Mouse (Mus musculus) forelimb bud, embryonic 11.5 days (tissue): ENCODE results near the gene Dlgap4.

Source experiments
- DNase-seq: peaks from one replicate; pipeline ENCODE4 v3.0.0-alpha.2; 2012; ENCODE audit warnings: low read depth, low spot score

Dlgap4 gene

GRCm38 (mm10) chr2:156617536-156617935, 4.0 kb downstream of the Dlgap4 start:
- DNase-seq, result no peak

DNA sequence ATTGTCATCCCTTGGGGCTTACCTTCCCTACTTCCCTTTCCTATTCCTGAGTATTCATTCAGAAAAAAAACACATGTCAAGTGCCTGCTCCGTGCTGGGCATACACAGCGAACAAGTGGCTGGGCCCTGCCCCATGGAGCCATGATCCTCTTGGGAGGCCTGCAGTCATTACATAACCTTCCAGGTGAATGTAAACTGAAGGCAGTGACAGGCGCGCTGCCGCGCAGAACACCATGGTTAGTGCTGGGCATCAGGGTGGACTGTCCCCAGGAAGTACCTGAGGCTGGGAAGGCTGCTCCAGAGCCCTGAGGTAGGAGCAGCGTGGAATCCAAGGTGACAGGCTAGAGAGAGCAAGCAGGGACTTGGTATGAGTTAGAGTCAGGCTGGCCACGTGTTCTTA, 7.4 kb downstream of the Dlgap4 start:
- DNase-seq, result no peak

- no peak for DNase-seq
Observed at GRCm38 (mm10) chr2:156621449-156621848, 7.9 kb downstream of the Dlgap4 start.

GRCm38 (mm10) chr2:156622192-156622591, 8.7 kb downstream of the Dlgap4 start:
- no peak for DNase-seq

GRCm38 (mm10) chr2:156623246-156623645, 9.7 kb downstream of the Dlgap4 start:
- DNase-seq, result no peak

DNA sequence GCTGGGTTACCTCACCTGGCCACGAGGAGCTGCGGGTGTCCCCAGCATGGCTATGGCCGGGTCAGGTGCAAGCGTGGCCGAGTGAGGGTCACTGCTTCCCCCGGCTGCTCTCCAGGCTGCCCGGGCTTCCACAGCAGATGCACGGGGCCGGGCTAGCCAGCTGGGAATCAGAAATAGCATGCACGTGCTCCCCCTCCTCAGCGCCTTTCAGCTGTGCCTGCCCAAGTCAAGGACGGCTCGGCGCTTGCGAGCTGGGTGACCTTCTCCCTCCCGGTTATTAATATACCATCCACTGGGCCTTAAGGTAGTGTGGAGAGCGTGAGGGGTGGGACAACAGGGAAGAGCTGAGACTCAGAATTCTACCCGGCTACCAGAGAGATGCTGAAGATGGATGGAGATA, 11.8 kb downstream of the Dlgap4 start:
- no peak for DNase-seq

DNA sequence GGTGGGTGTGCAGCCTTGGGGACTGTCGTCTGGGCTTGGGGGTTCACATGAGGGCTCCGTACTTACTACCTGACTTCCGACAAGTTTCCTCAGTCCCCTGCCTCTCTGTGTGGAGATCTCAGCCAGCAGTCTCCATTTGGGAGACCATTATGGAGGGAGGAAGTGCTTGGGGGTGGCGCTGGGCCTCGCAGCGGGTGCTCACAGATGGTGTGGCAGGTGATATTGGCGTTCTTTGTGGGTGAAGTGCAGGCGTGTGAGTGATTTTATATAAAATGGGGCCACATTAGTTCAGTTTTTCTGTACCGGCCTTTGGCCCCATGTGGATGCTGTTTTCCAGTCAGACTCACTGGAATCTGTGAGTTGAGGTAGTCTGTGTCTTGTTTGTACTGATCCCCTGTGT, 12.6 kb downstream of the Dlgap4 start:
- DNase-seq, result no peak

DNA sequence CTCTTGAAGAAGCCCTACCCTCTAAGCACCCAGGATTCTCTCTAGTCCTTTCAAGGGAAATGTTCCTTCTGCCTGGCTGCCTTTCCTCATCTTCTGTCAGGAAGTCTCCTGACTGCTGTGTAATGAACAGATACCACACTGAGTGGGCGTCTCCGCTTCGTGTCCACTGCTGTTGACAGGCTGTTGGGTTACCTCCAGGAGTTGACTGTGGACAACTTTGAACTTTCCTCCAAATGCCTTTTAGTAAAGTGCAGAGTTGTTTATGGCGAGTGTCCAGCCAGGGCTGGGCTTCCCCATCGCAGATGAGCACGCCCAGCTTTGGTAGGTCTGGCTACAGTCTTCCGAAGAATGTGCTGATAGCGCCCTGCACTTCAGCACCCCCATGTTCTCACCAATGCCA, 13.0 kb downstream of the Dlgap4 start:
- no peak for DNase-seq

- DNase-seq, result no peak
Observed at GRCm38 (mm10) chr2:156627917-156628316, 14.4 kb downstream of the Dlgap4 start.

DNA sequence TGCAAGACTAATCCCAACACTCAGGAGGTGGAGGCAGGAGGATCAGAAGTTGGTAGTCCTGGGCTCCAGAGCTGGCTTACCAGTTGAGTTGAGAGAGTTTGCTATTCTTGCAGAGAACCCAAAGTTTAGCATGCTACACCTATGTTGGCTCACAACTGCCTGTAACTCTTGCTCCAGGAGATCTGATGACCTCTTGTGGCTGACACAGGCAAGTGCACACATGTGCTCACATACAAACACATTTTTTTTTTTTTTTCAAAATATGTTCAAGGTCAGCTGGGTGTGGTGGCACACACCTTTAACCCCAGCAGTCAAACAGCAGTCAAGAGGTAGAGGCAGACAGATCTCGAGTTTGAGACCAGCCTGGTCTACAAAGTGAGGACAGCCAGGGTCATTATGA, 16.8 kb downstream of the Dlgap4 start:
- no peak for DNase-seq

DNA sequence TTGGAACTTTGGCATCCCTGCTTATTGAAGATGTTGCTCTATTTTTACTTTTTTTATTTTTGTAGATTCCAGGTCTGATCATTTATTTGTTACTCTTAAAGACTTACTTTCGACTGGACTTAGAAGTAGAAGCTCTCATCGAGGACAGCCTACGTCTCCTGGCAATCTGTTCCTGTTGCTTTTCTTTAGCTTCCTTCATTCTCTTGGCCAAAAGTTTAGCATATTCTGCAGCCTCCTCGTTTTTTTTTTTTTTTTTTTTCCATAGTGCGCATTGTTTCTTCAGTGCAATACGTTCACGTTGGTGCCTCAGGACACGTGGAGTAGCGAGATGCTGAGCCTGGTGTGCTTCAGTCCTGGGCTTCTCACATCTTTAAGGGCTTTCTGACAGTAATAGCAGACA, 19.2 kb downstream of the Dlgap4 start:
- DNase-seq, result no peak

DNA sequence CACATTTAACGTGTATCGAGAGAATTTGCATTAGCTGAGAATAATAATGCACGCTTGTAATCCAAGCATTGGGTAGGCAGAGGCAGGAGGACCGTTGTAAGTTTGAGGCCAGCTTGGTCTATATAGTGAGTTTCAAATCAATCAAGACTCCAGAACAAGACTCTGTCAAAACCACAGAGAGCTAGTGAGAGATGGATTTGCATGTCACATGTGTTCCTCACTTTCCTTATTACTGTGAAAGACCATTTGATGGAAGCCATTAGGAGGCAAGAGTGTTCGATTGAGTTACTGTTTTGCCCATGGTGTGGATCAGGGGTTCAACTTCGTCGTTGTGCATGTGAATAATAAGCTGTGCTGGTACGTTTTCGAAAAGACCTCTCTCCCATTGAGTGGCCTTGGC, 21.6 kb downstream of the Dlgap4 start:
- DNase-seq, result no peak

DNA sequence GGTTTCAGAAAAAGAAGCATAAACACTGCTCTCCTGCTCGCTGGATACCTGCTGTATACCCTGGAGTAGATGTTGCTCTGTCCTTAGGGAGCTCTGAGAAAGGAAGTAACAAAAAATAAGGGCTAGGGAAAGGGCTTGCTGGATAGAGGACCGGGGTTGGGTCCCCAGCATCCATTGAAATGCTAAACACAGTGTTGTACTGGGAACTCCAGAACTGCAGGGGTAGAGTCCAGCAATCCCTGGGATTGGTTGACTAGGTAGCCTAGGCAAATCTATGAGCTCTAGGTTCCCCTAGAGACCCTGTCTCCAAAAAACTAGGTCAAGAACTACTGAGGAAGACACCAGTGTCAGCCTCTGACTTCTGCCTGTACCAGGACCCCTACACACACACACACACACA, 27.6 kb downstream of the Dlgap4 start:
- DNase-seq, result no peak

DNA sequence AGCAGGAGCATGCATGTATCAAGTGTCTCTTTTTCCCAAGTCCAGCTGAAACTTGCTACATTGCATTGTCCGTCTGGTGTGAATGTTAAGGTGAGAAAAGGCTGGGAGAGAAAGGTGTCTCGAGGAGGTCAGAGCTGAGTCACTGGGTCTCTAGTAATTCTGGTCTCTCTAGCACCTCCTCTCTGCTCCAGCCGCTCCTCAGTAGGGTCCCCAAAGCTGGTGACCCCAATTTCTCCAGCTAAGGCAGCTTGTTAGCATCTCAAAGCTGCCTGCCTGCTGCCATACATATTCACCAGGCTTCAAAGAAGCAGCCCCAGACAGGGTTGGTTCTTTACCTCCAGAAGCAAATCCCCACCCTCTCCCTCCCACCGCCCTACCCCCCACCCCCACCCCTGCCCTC, 29.4 kb downstream of the Dlgap4 start:
- DNase-seq, result no peak

DNA sequence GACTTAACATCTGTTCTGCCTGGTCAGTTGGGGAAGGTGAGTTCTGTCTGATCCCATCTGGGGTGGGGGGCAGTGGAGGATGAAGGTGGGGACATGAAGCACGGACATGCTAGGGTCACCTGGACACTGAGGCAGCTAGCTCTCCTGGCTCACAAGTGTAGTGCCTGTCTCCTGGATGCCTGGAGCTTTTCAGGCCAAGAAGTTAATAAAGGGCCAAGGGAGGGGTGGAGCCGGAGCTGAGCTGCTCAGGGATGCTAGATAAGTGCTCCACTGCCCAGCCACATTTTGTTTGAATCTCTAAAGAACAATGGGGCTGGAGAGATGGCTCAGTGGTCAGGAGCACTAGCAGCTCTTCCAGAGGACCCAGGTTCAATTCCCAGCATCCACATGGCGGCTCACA, 29.9 kb downstream of the Dlgap4 start:
- DNase-seq, result no peak

GRCm38 (mm10) chr2:156645145-156645544, 31.6 kb downstream of the Dlgap4 start:
- DNase-seq, result no peak

DNA sequence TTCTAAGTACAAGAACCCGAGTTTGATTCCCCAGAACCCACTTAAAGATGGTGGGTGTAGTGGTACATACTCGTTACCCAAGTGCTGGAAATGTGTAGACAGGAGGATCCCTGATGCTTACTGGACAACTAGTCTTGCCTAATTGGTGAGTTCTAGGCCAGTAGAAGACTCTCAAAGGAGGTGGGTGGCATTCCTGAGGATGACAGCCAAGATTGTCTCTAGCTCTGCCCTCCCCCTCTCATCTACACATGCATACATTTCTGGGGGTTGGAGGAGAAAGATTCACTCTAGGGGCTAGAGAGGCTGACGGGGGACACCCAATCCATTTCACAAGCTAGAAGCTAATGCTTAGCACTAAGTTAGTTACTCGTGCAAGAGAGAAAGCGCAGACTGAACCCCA, 33.4 kb downstream of the Dlgap4 start:
- no peak for DNase-seq

GRCm38 (mm10) chr2:156648042-156648441, 34.5 kb downstream of the Dlgap4 start:
- no peak for DNase-seq

- DNase-seq, result no peak
Observed at GRCm38 (mm10) chr2:156649450-156649849, 35.9 kb downstream of the Dlgap4 start.

- no peak for DNase-seq
Observed at GRCm38 (mm10) chr2:156651019-156651418, 37.5 kb downstream of the Dlgap4 start.

DNA sequence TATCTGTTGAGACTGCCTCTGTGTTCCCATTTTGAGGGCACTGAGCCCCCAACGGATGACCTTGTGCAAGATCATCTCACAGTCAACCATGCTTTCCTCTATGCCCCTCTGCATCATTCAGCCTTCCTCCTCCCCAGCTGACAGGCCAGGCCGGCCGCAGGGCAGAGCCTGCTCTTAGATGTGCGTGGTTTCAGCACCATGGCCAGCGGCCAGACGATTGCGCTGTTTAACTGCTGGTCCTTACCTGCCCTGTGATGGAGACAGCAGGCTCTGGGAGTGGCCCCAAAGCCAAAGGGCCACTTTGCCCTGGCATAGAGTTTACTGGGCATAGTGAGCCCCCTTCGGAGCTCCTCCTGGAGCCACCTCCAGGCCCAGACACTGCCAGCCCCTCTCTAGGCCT, 39.3 kb downstream of the Dlgap4 start:
- peak; percentile 85 for DNase-seq

DNA sequence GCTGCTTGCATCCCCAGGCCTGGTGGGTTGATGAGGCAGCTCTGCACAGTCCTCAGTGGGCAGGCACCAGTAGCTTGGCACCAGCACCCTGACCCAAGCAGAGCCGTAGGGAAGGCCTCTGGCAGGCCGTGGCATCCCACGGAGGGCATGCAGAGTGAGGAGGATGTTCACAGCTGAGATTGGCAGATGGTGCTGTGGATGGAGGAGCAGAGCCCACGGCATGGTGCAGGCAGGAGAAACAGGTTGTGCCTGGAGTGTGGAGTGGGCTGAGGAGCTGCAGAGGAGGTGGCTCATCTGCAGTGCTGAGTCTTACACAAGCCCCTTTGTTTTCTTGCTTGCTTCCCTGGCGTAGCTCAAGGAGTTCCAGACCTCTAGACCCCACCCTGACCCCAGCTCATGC, 40.6 kb downstream of the Dlgap4 start:
- no peak for DNase-seq

GRCm38 (mm10) chr2:156655626-156656025, 42.1 kb downstream of the Dlgap4 start:
- no peak for DNase-seq

DNA sequence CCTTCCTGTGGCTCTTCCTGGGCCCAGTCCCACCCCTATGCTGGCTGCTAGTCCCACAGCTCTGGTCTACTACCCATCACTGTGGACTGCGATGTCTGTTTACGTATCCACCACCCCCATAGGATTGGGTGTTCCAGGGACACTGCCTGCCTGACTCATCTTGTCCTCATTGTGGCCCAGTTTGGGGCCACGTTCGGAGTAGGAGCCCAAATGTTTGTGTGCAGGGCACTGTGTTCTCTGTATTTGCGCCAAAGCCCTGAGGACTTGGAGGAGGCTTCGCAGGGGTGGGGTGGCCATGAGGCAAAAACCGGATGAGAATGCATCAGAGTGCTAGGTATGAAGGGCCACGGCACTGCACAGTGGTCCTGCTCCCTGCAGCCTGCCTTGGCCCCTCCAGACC, 44.0 kb downstream of the Dlgap4 start:
- DNase-seq, result no peak

GRCm38 (mm10) chr2:156658221-156658620, 44.7 kb downstream of the Dlgap4 start:
- no peak for DNase-seq
